Mouse (Mus musculus) ES-E14 (cell line): ENCODE measurements around the gene Lix1. TPM values are rescaled to one million over a fixed set of nuclear protein-coding genes. Genes with fewer than 3 reads are reported as not detected.
A peak's percentile ranks its signal among the peaks of the same experiment; 100 is the strongest.

Experiments used
- DNase-seq: peaks from one replicate; pipeline ENCODE4 v3.0.0-alpha.2; 2013; ENCODE audit warnings: low read depth, low spot score
- H3K27ac ChIP-seq: 2 replicates; pipeline ENCODE4 v1.5.1; 2012; ENCODE audit warnings: low read depth, mild to moderate bottlenecking, low read length, moderate library complexity, mixed read lengths; ENCODE audit not compliant: poor library complexity, insufficient read depth, severe bottlenecking
- H3K36me3 ChIP-seq: 2 replicates; pipeline ENCODE4 v1.6.1; 2012; ENCODE audit warnings: mild to moderate bottlenecking, low read length, moderate library complexity, mixed read lengths; ENCODE audit not compliant: control insufficient read depth, poor library complexity, insufficient read depth, severe bottlenecking
- H3K4me1 ChIP-seq, 2 experiments: fragments of 150-350 bp in 1 of 2; sonication (generic) in 1 of 2; 2 replicates each; pipeline ENCODE4 v1.6.1; 2012; ENCODE audit warnings: low read length in 2 of 2, mild to moderate bottlenecking in 1 of 2, mixed read lengths in 1 of 2; ENCODE audit not compliant: control insufficient read depth in 2 of 2, insufficient read depth in 2 of 2, poor library complexity in 1 of 2
- H3K4me3 ChIP-seq, 2 experiments: fragments of 150-350 bp in 1 of 2; sonication (generic) in 1 of 2; 2 replicates each; pipeline ENCODE4 v1.5.1; 2012; ENCODE audit warnings: low read length in 2 of 2, low read depth in 1 of 2, mild to moderate bottlenecking in 1 of 2, mixed read lengths in 1 of 2; ENCODE audit not compliant: insufficient read depth in 1 of 2, poor library complexity in 1 of 2, severe bottlenecking in 1 of 2
- H3K9ac ChIP-seq: 2 replicates; pipeline ENCODE4 v1.6.1; 2012; ENCODE audit warnings: low read depth, mild to moderate bottlenecking, low read length, mixed read lengths; ENCODE audit not compliant: poor library complexity, insufficient read depth, severe bottlenecking
- H3K9me3 ChIP-seq: fragments of 150-350 bp; sonication (generic); 2 replicates; pipeline ENCODE4 v1.6.1; 2012; ENCODE audit warnings: low read depth, mild to moderate bottlenecking, low read length; ENCODE audit not compliant: control insufficient read depth, insufficient read depth
- CHD2 ChIP-seq: IDR thresholded peaks from 2 replicates; pipeline ENCODE4 v1.6.1; 2014; ENCODE audit warnings: mild to moderate bottlenecking, low read depth, low read length, inconsistent platforms
- HCFC1 ChIP-seq: IDR thresholded peaks from 2 replicates; pipeline ENCODE4 v1.6.1; 2012; ENCODE audit warnings: low read length, inconsistent platforms, borderline replicate concordance; ENCODE audit not compliant: insufficient read depth
- MAFK ChIP-seq: IDR thresholded peaks from 2 replicates; pipeline ENCODE4 v1.6.1; 2014; ENCODE audit warnings: mild to moderate bottlenecking, low read depth, low read length, inconsistent platforms; ENCODE audit not compliant: insufficient read depth
- ZC3H11A ChIP-seq: IDR thresholded peaks from 2 replicates; pipeline ENCODE4 v1.6.1; 2012; ENCODE audit warnings: low read depth, mild to moderate bottlenecking, inconsistent platforms, low read length, borderline replicate concordance
- ZNF384 ChIP-seq: IDR thresholded peaks from 2 replicates; pipeline ENCODE4 v1.6.1; 2012; ENCODE audit warnings: low read depth, low read length, inconsistent platforms
- in situ Hi-C, 2 experiments: fragments of 600-800 bp; cut with MboI; formaldehyde crosslinking; loops; one replicate each; pipeline ENCODE4 v1.15.1; 2025; ENCODE audit warnings: low sequenced_read_pairs in 2 of 2, inconsistent platforms in 1 of 2; ENCODE audit not compliant: unreplicated experiment in 2 of 2
- total RNA-seq: library from RNA; depleted of rRNA; stranded (reverse); fragments of 300-350 nt; gene quantifications from 2 replicates; pipeline ENCODE4 v1.2.3, GENCODE M21; 2012

Lix1 gene
- total RNA-seq, 1 experiment: 2.3 TPM

DNA sequence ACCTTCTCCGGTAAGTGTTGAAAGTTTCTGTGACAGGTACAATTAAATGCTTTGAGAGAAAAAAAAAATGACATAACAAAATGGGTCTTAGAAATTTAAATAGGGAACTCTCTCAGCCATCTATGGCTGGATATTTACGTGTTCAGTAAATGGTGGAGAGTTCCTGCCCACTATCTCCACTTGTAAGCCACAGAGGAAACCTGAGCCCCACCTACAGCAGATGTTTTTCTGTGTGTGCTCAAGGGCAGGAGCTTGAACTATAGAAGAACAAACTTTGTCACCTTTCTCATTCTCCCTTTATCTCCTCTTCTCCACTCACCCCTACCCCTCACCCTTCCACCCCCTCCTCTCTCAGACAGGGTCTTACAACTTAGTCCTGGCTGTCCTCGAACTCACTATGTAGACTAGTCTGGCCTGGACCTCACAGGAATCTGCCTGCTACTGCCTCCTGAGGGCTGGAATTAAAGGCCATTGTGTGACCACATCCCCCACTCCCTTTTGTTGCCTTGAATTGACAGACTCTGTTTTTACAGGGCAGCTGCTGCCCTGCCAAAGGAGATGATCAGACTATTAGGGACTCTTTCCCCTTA is 41.9 kb downstream of the Lix1 start:
- no peaks in the 10 kb centered on the region for H3K9me3 ChIP-seq
- H3K9ac ChIP-seq: no peak overlapping the region
- no peaks in the 10 kb centered on the region for H3K36me3 ChIP-seq
- no peak overlapping the region for H3K4me3 ChIP-seq
- TF ChIP-seq MAFK: no peak
- H3K4me1 ChIP-seq: peaks cover 8 to 9% of the 10 kb centered on the region in 2 experiments; a peak in 3 of 4 replicates
- DNase-seq: no peak
- in situ Hi-C loops: no loop called here
- no peak overlapping the region; the same call in 1 of the 2 replicates for H3K27ac ChIP-seq

DNA sequence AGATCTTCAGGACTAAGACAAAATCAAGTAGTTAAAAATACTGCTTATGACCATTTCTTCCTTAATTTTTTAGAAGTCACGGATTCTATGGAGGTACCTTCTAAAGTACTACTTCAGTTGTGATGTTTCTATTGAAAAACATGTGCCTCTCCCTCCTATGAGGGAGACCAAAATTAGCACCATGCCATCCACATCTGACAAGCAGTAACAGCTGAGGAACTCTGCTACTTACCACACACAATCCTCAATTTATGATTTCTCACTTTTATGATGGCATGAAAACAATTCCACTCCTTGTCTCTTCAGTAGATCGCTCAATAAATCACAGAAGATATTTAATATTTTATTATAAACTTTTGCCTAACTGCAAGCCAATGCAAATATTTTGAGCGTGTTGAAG is 44.2 kb downstream of the Lix1 start:
- no peak overlapping the region for H3K9ac ChIP-seq
- peaks cover 9 to 13% of the 10 kb centered on the region in 2 experiments for H3K4me1 ChIP-seq
- in situ Hi-C loops: no loop called here
- no peaks in the 10 kb centered on the region for H3K36me3 ChIP-seq
- H3K9me3 ChIP-seq: no peaks in the 10 kb centered on the region
- no peak overlapping the region for H3K27ac ChIP-seq
- H3K4me3 ChIP-seq: no peak overlapping the region
- no peak for DNase-seq
- TF ChIP-seq ZNF384 (no peak), ZC3H11A (no peak), HCFC1 (no peak), CHD2 (no peak), MAFK (no peak)

DNA sequence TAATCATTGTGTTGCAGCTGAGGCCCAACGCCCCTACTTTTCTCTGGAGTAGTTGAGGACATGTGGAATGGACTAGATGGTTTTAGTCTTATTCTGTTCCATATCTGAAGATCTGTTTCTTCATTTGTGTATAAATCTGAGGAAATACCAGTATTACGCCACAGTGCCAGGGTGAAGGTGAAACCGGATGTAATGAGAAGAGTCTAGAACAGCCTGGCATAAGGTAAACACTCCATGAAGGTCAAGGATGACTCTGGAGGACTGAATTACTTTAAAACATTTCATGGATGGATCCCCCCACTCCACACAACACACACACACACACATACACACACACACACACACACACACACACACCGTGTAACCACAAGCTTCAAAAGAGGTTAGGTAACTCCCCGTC is 45.3 kb downstream of the Lix1 start:
- Histone ChIP-seq H3K36me3 (no peaks in the 10 kb centered on the region), H3K4me3 (no peak overlapping the region), H3K9me3 (no peaks in the 10 kb centered on the region), H3K9ac (no peak overlapping the region), H3K27ac (no peak overlapping the region; the same call in 1 of the 2 replicates), H3K4me1 (peaks cover 9 to 13% of the 10 kb centered on the region in 2 experiments)
- DNase-seq: no peak
- TF ChIP-seq MAFK (no peak), HCFC1 (no peak), CHD2 (no peak), ZC3H11A (no peak), ZNF384 (no peak)
- in situ Hi-C loops: no loop called here

DNA sequence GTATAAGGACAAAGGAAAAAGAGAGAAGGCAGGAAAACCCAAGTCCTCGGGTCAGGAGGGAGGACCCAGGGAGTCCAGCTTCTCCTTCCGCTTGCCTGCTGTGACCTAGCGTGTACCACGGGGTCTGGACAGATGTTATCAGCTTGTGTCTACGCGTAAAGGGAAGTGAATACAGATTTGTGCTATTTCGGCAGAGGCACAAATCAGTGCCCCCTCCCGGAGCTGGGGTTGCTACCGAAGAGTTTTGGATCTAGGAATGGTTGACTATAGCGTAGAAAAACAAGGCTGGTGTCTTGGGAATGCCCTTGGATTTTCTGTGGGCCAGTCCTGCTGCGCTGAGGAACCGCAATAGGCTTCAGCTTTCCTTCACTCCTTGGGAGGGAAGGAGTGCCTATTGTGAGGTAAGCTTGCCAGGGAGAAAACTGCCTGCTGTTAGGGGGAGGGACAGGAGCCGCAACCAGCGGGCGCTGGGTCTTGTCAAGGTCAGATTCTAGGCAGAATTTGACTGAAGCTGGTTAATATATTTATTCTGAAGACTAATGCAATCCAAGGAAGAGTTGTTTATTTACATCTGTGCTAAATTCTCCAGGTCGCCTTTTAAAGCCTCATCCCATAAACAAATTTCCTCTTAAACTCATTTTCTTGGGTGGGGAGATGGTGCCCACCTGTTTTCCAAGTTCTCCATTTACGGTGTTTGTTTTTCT is 46.4 kb downstream of the Lix1 start:
- peak overlapping the region; percentile 90 for H3K27ac ChIP-seq
- in situ Hi-C loops: no loop called here
- DNase-seq: no peak
- TF ChIP-seq MAFK (no peak), HCFC1 (no peak), CHD2 (no peak), ZNF384 (no peak), ZC3H11A (no peak)
- peaks cover 6 to 11% of the 10 kb centered on the region in 2 experiments for H3K4me1 ChIP-seq
- peak overlapping the region; percentile 57 to 68 for H3K4me3 ChIP-seq
- no peaks in the 10 kb centered on the region for H3K36me3 ChIP-seq
- H3K9ac ChIP-seq: peak overlapping the region; percentile 68
- H3K9me3 ChIP-seq: no peaks in the 10 kb centered on the region

DNA sequence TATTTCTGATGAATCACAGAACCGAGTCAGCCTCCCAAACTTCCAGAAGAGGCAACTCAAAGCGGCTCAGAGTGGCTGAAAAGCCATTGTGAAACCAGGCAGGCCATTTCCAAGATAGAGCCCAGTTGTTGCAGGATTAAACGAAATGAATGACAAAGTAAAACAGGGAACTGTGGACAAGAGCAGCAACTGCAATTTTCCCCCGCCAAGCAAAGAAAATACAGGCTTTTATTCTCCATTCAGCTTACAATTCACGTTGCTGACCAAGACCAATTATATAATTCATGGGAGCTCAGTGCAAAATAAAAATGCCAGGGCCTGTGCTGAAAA is 46.9 kb downstream of the Lix1 start:
- in situ Hi-C loops: no loop called here
- DNase-seq: no peak
- peak overlapping the region; percentile 90; the same call in 1 of the 2 replicates for H3K27ac ChIP-seq
- peak overlapping the region; percentile 15 to 68 for H3K4me3 ChIP-seq
- H3K4me1 ChIP-seq: peaks cover 6 to 9% of the 10 kb centered on the region in 2 experiments
- H3K9ac ChIP-seq: no peak overlapping the region; the same call in 1 of the 2 replicates
- H3K9me3 ChIP-seq: no peaks in the 10 kb centered on the region
- TF ChIP-seq ZNF384 (no peak), HCFC1 (no peak), CHD2 (no peak), MAFK (no peak), ZC3H11A (no peak)
- H3K36me3 ChIP-seq: no peaks in the 10 kb centered on the region
